Mouse (Mus musculus) CD4-positive, CD25-positive, alpha-beta regulatory T cell, adult 2 months (primary cell): ENCODE data around the gene Ctnnbip1.

Source experiments
- DNase-seq: peaks from one replicate; pipeline ENCODE4 v3.0.0-alpha.2; 2012; ENCODE audit warnings: low read depth, low spot score

Gene Ctnnbip1

DNA sequence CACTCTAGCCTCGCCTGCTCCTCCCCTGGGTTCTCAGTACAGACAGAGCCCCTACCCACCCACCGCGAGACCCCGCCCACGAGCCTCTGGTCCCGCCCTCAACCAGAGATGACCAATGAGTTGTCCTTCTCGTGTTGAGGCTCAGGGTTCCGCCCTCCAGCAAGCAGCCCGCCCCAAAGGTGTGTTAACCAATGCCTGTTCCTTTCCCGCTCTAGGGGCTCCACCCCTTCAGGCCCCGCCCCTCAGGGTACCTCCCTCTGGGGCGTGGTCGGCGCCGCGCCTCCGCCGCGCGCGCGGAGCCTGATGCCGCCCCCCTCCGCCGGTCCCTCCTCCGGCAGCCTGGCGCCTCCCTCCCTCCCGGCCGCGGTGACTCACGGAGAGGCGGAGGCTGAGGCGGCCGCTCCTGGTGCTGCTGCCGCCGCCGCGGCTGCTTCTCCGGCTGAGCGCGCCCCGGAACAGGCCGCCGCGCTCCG is at the start of gene Ctnnbip1:
Gene Ctnnbip1, plus strand, starts transcription at position 369 of the 473 bp plus-strand sequence.
- peak; percentile 95 for DNase-seq

DNA sequence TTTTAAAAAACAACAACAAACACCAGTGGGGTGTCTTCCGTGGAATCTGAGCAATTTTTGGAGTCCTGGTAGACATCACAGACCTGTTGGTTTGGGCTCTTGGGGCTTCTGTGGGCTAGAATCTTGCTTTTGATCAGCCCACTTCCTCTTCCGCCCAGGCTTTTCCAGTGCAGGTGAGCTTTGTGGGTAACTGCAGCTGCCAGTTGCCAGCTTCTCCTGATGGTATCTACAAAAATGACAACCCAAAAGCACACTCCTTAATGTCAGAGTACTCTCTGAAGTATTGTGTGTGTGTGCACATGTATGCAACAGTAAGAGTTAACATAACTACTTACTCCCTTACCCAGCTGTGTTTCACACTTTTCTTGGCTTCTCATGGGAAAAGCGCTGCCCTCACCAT is 48.5 kb upstream of the Ctnnbip1 start:
- peak; percentile 80 for DNase-seq

DNA sequence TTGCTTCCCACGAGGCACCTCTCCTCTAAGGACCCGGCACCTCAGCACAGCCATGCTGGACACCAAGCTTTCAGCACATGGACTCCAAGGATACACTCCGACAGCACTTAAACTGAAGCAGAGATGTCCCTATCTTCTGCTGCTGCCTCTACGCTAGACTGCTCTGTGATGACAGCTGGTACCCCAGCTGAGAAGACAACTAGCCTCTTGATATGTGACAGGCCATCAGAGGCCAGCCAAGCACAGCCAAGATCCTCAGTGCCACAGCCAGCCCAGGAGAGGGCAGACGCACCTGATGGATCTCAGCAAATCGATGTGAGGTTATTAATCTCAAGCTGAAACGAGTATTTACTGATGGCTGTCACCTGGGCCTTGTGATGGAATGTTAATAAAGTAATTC is 42.9 kb upstream of the Ctnnbip1 start:
- DNase-seq = no peak

DNA sequence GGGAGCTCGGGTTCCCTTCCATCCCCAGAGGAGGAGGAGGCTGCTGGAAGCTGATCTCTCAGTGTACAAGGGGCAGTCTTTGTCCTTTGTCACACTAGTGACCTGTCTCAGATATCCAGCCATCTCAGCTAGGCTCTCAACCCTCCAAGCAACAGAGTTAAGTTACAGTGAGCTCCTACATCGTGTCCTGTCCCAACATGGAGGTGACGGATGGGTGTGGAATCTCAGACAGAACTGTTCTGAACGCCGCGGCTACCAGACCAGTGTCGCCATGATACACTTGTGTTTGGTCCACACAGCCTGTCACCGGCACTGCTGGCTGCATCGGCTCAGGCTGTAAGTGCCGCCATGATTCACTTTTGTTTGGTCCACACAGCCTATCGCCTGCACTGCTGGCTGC is 41.0 kb upstream of the Ctnnbip1 start, which contains the start of gene Tmem274:
Gene Tmem274, plus strand, starts transcription at position 301 of the 400 bp plus-strand sequence.
- no peak for DNase-seq

DNA sequence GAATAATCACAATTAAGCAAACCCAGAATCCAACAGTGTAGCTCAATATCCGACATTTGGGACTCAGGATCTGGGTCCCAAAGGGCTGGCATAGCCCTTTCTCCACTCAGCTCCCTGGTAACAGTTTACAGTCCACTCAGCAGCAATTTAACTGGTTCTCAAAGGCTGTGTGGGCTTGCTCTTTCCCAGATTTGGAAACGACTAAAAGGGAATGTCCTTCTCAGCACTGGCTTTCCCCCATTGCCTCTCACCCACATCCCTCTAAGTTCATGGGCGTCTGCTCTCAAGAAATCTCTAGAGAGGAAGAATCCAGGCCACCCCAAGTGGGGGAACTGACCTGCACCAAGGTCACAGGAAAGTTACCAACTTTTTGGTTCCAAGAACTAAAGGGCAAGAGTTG is 33.5 kb upstream of the Ctnnbip1 start:
- no peak for DNase-seq

DNA sequence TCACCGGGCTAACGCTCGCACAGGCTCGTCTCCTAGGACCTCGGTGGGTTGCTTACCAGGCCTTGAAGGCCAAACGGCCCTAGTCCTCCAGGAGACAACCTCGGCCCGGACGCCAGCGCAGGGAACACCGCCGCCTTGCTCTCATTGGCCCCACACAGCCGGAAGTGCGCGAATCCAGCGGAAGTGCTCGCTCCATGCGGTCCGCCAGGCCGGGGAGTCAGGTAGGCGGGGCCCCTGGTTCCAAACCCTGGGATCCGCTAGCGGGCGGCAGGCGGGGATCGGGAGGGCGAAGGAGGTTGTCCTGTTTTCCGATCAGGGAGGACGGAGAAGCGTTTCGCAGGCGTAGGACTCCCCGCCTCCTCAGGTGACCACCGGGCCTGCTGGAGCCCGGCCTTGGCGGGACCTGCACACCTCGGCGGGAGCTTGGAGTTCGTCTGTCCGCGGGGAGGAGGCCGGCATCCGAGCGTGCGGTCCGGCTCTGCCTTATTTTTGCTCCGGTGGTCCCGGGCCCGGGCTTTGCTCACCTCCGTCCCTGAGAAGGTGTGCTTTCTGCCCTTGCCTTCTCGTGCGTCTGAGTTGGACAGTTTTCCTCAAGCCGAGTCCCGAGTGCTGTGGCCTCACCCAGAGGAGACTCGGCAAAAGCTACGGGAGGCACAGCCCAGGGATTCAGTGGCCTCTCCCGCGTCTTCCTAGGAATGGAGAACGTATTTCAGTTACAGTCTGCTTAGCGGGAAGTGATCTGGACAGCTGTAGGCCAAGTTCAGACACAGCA is 32.8 kb upstream of the Ctnnbip1 start, which contains the start of the genes Nmnat1 and Lzic:
Gene Nmnat1, minus strand, starts transcription at position 150 of the 772 bp plus-strand sequence.
Gene Lzic, plus strand, starts transcription at position 177 of the 772 bp plus-strand sequence.
- peak; percentile 94 for DNase-seq

DNA sequence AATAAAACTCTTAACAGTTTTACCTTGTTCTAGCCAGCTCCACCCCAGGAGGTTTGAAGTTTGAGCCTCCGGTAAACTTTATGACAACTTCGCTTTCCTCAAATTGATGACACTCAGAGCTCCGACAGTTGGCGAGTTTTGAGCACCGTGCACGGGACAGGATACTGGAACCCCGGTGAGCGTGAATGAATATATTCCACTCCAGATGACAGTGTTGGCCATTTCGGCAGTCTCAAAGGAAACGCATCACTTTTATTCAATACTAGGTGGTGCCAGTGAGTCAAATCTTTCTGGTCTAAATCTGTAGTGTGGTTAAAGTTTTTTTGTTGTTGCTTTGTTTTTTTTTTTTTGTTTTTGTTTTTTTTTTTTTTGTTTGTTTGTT is 32.2 kb upstream of the Ctnnbip1 start:
- DNase-seq = peak; percentile 69

DNA sequence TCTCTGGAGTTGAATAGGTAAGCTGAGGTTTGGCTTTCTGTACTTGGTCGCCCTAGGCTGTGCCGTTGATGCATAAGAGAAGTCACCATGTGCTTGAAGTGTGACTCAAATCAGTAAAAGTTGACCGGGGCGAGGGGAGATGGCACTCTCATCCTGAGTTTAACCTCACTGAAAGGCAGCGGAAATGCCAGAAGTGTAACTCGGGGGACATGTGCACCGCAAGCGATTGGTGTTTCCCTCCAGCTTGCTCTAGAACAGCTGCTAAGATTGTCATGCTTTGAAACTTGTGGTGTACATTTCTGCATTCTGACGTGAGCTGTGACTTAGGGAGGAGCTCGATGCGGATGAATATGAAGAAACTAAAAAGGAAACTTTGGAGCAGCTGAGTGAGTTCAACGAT is 30.3 kb upstream of the Ctnnbip1 start:
- no peak for DNase-seq

DNA sequence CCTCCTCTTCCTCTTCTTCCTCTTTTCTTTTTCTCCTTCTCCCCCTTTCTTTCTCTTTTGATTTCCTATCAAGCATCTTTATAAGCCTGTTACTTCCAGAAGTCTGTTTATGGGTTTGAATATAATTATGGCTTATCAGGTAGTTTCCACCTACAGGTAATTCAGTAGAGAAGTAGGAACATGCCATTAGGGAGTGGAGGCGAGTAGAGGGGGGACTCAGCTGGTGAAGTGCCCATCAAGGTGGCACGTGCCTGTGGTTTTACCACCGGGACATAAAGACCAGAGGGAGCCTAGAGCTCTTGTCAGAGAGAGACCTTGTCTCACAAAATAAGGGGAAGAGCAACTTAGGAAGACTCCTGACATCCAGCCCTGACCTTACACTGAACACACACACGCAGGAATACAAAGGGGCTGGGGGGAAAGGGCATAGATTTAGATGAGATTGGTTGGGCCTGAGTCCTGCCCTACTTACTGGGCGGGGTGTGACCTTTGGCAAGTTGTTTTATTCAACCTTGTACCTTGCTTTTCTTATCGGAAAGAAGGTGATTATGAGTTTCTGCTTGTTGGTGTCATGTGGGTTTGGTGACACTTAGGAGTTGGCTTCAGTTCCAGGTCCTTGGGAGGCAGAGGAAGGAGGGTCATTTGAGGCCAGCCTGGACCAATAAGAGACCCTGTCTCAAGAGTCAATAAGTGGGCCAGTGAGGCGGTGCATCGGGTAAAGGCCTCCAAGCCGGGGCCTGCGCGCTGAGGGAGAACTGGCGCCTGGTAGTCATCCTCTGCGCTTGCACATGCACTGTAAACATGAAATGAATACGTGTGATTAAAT is 28.4 kb upstream of the Ctnnbip1 start:
- no peak for DNase-seq

DNA sequence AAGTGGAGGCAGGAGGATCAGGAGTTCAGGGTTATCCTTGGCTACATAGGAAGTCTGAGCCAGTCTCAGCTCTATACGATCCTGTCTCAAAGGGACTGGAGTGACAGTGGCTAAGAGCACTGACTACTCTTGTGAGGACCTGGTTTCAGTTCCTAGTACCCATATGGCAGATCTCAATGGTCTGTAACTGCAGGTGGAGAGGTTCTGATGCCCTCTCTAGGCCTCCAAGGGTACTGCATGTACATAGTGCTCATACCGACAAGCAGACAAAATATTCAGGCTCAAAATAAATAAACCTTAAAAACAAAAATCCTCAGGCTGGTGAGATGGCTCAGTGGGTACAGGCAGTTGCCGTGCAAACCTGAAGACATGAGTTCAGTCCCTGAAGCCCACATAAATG is 26.9 kb upstream of the Ctnnbip1 start:
- peak; percentile 28 for DNase-seq

DNA sequence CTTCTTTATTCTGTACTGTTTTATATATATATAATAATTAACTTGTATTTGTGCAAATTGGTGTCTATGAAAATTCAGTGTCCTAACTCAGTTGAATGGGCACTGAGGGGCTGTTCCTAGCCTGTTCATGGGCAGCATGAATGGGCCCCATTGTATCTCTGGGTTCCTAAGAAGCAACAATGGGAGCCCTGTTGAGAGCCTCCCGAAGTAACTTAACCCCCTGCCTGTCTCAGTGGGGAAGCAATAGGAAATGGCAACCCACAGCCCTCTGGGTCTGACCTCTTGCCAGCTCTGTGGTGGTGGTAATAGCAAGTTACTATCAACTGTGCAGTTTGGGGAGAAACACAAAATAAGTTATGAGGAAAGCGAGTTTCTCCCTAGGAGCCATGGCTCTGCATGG is 21.4 kb upstream of the Ctnnbip1 start:
- DNase-seq = no peak

DNA sequence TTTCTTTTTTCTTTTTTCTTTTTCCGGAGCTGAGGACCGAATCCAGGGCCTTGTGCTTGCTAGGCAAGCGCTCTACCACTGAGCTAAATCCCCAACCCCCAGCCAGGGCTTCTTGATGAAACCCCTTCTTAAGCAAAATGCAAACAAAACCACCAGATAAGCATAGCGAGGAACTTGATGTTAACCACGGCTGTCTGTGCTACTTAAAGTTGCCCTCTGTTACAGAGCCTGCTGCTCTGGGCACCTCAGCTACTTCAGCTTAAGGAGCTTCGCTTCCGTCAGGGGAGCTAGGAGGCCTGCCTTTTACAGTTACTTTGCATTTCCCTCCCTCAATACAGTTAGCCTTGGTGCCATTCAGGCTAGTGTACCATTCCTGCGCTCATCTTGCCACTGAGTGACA is 19.1 kb upstream of the Ctnnbip1 start:
- DNase-seq = no peak

DNA sequence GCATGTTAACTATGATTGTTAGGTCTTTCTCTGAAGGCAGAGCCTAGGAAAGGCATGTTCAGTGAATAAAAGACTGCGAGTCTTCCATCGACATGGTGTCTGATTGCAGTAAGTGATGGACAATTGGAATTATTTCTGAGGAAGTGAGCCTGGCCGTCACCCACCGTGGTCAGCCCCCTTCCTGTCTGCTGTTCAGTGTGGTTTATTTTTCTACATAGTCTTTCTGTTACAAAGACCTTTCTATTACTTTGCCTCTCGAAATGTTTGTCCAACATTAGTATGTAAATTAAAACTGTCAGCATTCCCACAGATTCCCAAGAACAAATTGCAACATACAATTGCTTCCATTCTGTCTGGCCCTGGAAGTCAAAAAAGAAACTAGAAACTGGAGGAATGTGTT is 18.2 kb upstream of the Ctnnbip1 start:
- DNase-seq = no peak

DNA sequence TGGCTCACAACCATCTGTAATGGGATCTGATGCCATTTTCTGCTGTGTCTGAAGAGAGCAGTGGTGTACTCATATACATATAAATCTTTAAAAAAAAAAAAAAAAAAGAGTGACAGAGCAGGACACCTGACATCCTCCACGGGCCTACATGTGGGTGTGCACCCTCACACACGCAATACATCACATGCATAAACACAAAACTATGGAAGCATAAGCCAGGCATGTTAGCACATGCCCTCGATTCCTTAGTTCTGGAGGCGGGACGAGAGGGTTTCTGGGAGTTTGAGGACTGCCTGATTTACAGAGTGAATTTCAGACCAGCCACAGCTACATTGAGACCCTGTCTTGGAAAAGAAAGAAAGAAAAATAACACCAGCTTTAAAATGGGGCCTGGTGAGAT is 13.7 kb upstream of the Ctnnbip1 start:
- DNase-seq = no peak

DNA sequence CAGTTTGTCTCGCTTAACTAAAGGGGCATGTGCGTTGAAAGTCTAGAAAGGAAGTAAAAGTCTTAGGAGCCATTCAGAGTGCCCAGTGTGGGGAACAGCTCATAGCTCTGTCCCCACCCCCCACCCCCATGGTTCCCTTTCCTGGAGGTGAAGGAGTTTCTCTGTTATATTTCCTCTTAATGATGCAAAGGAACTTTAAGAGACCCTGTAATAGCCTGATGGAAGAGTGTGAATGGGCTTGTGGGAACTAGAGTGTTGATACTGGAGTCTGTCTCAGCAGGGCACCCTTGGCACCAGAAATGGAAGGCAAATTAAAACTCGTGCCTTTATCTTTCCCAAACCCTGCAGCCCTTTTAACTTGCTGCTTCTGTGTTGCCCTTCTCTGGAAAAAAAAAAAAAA is 13.2 kb upstream of the Ctnnbip1 start:
- no peak for DNase-seq

DNA sequence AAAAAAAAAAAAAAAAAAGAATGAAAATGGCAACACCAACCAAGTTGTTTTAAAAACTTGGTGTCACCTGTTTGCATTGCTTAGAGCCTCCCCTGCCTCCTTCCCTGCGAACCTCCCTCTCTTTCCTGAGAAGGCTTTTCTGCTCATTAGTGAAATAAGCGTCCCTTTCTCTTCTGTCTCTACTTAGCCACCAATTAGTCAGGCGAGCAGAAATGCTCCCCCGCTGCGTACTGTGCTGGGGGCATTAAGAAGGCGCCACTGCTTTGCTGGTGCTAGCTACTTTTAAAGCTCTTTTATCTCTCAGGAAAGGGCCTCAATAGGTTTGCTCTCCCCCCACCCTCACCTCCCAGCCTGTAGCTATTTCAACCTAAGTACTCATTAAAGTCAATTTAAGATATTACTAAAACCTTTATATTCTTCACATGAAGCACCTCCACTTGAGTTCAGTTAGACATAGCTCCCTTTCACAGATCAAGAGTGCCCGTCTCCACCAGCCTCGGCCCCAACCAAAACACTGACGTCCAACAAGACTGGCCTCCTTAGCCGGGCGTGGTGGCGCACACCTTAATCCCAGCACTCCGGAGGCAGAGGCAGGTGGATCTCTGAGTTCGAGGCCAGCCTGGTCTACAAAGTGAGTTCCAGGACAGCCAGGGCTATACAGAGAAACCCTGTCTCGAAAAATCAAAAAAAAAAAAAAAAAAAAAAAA is 12.6 kb upstream of the Ctnnbip1 start:
- no peak for DNase-seq

DNA sequence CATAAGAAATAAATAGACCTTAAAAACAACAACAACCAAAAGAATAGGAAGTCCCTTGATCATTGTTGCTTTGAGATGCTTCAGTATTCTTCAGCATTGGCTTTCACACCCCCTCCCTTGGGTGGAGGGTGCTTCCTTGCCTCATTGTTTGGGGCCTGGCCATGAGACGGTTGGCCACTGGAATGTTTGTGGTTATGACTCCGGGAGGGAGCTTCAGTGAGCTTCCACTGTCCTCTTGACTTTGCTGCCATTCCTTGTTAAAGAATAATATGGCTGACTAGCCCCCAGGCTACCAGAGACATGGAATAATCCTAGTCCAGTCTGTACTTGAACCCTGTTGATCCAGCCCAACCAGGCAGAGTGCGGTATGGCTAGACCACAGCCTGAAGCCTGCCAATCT is 11.1 kb upstream of the Ctnnbip1 start:
- DNase-seq = no peak

DNA sequence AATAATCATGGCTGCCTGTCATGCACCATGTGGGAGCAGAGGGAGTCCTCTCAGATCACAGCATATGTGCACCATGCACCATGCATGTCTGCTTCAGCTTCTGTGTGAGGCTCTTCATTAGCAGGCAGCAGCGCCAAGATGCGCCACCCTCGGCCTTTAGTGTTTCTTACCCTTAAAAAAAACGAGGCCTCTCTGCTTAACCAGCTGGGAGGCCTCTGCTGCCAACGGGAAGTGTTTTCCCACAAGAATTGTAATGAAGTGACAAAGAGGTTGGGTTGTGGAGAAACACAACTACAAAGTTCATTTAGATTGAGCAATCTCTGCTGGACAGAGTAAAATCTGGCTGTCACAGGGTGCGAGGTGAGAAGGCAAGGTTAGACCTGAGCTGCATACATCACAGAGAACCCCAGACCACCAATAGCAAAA is 6.8 kb upstream of the Ctnnbip1 start:
- DNase-seq = no peak

DNA sequence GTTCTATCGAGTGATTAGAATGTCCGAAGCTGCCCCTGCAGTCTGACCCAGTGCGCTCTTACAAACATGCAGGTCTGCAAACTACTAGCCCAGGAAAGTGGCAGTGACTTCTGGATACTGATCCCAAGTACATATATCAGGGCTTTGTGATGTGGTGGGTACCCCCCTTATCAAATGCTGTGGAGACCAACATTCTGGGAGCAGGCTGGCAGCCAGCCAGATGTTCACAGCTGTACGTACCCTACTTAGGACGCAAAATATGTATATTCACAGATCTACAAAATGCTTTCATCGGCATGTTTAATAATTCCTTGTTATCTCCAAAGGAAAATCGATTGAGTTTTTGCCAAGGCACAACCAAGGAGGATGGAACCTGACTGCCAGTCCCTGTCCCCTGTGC is 6.0 kb upstream of the Ctnnbip1 start:
- no peak for DNase-seq

DNA sequence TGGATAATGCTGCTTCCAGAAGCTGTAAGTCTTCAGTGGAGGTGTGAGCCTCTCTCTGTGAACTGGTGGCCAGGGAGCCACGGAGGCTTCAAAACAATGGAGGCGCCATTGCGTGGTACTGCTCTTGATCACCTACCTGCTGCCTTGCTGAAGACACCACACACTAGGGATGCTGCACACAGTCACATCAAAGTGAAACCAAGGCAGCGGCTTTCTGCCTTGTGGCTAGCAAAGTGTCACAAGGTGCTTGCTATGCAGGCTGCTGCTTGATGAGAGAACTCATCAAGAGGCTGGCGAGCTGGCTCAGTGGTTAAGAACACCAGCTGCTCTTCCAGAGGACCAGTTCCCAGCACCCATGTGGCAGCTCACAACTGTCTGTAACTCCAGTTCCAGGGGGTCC is 2.3 kb upstream of the Ctnnbip1 start:
- peak; percentile 46 for DNase-seq

DNA sequence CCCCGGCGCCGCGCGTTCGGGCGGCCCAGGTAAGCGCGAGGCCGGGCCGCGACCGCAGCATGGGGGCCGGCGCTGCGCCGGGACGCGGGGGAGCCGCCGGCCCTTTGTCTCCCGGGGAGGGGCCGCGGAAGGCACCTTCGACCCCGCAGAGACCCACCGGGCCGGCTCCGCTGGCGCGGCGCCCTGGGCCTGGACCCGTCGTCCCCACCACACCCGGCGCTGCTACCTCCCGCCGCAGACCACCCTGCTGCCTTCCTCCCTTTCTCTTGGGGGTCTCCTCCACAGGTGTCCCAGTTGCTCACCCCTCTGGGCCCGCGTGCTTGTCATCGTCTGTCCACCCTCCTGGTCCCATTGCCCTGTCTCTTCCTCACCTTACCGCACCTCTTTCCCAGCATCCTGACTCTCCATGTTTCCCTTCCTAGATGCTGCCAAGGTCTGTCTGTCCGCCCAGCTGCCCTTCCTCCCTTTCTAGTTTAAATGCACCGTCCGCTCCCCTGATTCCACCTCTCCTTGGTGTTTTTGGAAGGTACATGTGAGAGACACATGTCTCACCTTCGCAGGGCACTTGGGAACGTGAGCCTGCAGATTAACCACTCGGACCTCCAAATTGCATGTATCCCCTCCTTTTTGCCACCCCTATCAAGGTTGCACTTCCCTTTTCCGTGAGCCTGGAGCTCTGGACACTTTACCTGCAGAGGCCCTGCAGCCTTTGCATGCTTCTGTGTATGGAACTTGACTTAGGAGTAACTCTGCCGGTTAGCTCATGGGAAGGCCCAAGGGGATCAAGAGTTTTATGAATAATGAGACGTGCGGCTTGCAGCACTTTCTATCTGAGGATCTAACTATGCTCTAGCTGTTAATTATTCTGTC is 550 bp downstream of the Ctnnbip1 start:
- peak; percentile 8 for DNase-seq
